Mouse (Mus musculus) naive thymus-derived CD4-positive, alpha-beta T cell, adult 2 months (primary cell): ENCODE measurements around the gene Qrfp.

Experiments
- DNase-seq: peaks from one replicate; pipeline ENCODE4 v3.0.0-alpha.2; 2011; ENCODE audit warnings: low read depth

Qrfp gene

DNA sequence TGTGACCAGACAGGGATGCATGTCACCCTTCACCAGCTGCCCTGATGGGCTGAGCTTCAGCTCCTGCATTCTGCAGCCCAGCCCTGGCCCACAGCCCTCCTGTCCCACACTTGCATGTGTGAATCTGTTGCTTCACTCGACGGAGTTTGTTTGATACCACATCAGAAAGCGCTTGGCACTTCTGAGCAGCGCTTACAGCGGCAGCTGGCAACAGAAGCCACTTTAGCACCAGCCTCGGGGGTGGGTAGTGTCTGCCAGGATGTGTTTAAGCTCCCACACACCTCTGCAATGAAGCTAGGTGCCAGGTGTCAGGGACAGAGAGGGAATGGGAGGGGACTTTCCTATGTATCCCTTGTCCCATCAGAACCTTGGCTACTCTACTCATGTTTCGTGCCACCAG, 4.3 kb upstream of the Qrfp start:
- peak; percentile 81 for DNase-seq

DNA sequence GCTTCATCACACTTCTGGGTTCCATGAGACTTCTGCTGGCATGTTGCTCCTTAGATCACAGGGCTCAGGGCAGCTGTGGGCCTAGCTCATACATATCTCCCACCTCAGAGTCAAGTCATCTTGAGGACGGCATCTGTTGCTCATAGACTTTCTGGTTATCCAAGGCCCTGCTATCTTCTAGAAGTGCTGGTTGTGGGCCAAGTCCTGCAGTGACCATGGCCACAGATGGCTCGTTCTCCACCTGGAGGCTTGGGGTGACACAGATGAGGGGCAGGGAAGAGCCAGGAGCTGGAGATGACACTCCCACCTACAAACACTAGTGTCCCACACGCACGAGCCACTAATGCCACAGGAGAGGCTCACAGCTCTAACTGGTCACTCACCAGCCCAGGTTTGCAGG, 3.3 kb upstream of the Qrfp start:
- no peak for DNase-seq

DNA sequence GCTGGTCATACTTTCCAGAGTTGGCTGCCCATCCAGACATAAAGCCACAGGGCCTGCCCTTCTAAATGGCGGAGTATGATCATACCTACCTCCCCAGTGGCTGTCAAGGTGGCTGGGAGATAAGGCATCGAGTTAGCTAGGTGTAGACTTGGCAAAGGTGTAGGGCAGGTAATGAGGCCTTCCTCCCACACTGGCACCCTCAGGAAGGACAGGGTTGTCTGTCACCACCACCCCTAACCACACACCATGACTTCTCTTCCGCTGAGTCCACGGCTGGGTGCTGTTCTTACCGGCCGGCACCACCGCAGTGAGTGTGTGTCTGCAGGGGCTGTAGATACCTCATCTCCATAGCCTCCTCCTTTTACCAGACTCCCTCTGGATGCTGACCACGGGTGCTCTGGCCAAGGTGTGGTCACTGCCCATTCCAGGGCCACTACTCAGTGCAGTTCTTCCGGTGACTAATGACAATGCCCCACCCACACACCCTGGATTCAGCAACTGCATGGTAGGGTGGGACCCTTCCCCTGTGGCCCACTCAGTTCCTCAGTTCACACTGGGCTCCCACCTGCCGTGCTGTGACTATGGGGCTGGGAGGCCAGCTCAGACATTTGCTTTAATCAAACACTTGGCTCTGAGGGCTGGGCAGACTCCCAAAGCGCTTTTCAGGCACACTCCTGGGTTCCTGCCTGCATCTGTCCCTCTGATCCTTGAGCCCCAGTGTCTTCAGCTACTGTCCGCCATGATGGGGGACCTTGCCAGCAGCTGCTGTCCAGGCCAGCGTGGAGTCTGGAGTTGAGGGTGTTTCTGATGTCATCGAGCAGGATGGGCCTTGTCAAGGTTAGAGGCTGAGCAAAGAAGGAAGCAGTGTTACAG, 942 bp upstream of the Qrfp start:
- peak; percentile 57 for DNase-seq

DNA sequence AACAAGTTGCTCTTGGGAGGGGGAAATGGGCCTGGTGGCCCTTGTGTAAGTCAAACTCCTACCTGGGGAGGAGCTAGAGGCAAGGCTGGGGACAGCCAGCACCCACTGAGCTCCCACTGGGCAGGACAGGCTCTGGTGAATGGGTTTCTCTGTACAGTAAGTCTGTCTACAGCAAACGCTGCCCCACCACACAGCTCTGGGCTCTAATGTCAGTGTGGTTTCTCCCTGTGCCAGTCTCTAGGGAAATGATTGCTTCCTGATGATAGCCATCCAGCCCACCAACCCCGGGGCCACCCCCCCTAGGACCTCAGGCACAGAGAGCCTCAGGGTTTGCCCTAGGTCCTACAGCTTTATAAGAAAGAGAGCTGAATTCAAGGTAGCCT, 1.0 kb downstream of the Qrfp start:
- peak; percentile 28 for DNase-seq

DNA sequence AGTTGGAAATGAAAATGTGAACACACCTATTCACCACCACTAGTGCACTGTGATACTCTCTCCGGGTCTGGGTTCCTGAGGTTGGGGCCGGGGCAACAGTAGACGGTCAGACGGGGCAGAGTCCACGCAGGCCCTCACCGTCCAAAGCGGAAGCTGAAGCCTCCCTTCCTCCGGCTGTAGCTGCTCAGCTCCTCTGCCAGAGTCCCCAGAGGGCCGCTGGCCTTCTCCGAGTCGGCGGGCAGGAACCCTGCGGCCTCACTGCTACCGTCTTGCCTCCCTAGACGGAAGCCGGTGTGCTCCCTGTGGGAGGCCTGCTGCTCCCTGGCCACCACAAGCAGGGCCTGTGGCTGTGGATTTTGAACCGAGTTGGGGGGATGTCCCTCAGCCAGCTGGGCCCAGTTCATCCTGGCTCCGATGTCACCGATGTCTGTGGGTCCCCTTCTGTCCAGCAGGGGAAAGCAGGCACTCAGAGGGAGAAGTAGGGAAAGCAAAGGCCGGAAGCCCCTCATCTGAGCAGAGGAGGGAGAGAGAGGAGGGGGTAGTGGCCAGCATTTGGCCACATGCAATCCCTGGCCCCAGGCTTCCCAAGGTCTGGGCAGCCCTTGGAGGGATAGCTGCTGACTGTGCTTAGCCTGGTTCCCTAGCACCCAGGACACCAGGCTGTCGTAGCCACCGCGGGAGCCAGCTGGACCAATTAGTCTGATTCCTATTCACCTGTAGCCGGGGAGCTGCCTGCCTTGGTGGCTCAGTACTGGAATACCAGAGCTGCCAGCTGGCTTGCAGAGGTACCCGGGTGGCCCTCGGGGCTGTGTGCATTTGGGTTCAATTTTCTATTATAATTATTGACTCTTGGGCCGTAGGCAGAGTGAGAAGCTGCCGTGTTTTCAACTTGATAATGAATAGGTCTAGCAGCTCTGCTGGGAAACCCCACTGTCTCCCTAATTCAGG, 1.7 kb downstream of the Qrfp start:
- DNase-seq: no peak

DNA sequence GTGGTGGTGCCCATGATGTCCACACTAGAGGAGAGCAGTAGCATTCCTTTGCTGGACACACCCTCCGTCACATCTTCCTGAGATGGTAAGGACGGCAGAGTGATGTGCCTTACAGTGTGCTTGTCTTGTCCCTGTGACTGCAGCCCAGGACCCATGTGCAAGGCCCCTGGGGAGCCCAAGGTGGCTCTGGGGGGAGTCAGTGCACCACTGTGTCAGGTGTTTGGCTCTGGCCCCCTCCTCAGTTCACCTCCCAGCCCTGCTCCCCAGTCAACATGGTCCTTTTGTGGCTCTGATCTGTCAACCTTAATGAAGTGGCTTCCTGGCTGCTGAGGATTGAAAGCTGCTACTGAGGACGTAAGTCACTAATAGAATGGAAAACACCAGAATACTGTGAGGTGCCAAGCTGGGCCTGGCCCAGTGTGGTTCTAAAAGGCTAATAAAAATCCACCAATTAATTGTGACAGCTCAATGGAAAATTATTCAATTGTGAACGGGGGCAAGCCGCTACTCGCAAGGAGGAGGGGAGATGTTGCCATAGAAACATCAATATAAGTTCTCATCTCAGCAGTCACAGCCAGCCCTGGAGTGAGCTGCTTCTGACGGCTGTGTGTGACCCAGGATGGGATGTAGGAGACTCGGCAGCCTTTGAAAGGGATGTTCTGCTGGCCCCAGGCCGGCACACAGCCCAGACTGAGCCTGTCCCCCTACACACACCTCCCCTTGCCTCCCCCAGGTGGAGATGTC, 3.6 kb downstream of the Qrfp start:
- no peak for DNase-seq

DNA sequence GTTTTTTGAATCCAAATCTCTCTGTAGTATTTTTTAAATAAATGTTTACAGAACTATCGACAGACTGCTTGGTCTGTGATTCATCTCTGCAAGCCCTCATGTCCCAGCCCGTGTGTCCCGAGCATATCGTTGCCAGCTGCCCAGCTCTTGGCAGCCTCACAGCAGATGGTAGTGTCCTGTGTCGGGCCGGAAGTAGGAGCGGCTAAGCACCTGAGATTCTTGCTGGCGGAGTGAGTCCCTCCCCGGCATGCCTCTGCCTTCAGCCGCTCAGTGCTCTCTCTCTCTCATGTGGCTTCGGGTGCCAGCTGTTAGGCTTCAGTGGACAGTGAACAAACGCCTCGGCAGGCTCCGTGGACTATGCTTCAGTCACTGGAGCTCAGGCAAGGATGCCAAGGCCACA, 6.9 kb downstream of the Qrfp start:
- no peak for DNase-seq

DNA sequence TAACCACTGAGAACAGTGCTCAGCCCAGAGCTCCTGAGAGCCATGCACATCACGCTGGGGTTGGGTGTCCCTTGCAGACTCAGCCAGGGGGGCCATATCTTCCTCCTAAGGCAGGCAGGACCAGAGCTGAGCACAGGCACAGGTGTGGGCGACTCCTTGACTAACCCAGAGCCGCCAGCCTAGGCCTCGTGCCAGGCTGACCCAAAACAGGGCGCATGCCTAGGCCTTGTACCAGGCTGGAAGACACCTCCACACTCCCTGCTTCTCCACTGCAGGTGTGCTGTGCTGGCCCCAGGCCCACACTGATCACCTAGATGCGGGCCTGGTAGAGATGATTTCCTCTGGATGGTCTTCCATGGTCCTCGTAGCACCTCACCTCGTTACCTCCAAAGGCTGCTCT, 7.6 kb downstream of the Qrfp start:
- DNase-seq: no peak

DNA sequence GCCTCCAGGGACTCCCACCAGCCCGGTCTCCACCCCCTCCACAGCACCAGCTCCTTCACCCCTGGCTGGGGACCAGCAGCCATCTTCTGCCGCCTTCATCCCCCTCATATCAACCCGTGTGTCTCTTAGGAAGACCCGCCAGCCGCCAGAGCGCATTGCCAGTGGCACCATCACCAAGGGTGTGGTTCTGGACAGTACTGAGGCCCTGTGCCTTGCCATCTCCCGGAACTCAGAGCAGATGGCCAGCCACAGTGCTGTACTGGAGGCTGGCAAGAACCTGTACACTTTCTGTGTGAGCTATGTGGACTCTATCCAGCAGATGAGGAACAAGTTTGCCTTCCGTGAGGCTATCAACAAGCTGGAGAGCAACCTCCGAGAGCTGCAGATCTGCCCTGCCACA, 9.0 kb downstream of the Qrfp start:
- DNase-seq: no peak

DNA sequence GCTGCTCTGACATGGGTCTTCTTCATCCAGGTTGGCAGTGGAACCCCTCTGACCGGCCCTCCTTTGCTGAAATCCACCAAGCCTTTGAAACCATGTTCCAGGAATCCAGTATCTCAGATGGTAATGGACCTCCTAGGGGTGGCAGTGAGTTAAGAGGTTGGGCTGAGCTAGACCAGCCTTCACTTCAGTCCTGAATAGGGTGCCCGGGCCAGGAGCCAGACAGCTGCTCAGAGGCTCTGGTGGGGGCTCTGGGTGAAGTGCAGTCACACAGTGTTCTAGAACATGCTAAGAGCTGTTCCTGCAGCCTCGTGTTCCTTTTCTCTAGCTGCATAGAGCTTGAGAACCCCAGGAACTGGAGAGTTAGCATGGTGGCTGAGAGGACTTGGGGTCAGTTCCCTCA, 13.4 kb downstream of the Qrfp start:
- no peak for DNase-seq

DNA sequence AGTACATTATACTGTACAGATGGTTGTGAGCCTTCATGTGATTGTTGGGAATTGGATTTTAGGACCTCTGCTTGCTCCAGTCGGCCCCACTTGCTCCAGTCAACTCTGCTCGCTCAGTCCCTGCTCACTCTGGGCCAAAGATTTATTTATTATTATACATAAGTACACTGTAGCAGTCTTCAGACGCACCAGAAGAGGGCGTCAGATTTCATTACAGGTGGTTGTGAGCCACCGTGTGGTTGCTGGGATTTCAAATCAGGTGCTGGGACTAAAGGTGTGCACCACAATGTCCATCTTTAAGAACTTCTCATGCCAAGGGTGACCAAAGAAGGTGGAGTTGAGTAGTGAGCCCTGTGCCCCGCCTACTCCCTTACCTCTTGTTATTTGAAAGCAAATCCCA, 17.8 kb downstream of the Qrfp start:
- DNase-seq: no peak

DNA sequence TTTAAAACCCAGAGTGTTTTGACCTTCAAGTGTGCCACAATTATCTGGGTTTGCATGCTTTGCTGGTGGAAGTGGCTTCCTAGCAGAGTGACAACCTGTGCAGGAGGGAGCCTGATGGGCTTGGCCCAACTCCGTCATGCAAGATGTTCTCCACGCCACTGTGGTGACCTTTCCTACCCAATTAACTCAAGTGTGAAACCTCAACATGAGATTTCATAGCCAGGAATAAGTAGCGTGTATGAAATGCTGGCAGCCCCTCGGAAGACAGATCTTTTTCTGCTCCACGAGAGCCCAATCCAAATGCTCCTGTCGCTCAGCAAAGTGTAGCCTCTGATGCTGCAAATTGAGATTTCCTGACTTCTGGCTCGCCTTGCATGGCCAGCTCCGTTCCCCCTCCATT, 19.1 kb downstream of the Qrfp start:
- DNase-seq: no peak

DNA sequence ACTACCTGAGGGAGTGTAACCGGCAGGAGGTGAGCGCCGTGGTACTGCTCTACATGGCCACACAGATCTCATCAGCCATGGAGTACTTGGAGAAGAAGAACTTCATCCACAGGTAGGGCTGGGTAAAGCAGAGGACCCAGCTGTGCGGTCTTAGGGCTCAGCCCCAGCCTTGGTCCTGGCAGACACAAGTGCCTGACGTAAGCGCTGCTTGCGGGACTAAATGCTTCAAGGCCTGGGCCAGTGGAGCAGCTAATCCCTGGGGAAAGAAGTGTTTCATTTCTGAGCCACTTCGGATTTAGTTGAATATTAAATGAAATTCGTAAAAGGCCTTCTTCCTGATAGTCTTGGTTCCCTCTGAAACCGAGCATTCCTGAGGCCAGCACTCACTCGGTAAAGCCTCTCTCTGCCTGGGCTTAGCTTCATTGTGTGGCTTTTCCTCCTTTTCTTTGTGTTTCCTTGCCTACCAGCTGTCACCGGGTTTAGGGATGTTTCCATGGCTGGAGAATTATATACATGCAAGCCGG, 19.6 kb downstream of the Qrfp start:
- DNase-seq: no peak

DNA sequence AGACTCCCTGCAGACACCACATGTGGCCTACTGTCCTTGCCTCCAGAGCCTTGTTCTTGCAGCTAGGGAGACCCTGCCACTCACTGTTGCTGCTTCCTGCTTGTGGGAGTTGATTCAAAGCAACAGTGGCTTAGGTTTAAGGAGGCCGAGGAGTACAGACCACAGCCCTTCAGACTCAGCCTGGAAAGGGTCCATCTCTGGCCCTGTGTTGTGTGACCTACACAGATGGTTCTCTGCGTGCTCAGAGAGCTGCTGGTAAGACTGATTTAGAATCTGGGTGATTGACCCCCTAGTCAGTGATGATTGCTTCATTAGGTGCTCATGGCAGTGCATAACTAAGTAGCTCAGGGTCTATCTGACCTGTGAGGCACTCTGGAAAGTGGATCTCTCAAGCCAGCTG, 21.2 kb downstream of the Qrfp start:
- no peak for DNase-seq

DNA sequence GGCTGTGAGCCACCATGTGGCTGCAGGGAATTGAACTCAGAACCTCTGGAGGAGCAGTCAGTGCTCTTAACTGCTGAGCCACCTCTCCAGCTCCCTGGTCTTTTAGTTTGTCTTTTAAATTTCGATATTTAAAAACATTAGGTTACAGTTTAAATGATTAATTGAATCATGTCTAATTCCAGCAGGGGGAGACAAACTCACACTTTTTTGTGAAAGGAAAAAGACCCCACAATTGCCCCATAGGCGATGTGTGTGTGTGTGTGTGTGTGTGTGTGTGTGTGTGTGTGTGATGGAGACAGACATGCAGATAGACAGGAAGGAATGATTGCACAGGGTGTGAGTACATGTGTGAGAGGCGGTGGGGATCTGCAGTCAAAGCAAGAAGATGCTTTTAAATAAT, 22.2 kb downstream of the Qrfp start:
- no peak for DNase-seq

DNA sequence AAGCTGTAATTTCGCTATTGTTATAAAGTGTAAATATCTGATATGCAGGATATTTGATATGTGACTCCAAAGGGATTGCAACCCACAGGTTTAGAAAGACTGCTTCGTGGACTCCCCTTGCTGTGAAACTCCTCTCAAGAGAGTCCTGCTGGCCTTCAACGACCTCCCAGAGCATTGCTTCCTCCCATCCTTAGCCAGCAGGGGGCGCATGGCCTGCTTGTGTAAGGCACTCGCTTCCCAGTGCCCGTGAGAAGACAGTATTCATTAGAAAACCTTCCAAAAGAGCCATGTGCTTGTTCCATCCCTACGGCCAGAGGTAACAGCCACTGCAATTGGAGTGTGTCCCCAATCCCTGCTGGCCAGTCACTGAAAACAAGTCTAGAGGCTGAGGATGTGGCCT, 23.4 kb downstream of the Qrfp start:
- DNase-seq: peak; percentile 86

DNA sequence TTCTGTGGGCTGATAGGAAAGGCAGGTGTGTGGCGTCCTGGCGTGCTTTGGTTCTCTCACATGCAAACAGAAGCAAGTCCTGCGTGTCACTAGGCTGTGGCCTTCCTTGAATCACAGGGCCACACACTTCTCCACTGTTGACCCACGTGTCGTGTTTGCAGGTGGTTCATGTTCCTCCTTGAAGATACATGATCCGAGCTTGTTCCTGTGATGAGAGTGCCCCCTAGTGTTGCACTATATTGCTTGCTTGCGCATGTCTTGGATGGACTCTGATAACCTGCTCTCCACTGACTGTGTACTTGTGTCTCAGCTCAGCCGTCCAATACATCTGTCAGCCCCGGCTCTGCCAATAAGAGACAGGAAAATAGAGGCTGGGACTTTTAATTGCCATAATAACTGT, 25.3 kb downstream of the Qrfp start:
- DNase-seq: peak; percentile 90

DNA sequence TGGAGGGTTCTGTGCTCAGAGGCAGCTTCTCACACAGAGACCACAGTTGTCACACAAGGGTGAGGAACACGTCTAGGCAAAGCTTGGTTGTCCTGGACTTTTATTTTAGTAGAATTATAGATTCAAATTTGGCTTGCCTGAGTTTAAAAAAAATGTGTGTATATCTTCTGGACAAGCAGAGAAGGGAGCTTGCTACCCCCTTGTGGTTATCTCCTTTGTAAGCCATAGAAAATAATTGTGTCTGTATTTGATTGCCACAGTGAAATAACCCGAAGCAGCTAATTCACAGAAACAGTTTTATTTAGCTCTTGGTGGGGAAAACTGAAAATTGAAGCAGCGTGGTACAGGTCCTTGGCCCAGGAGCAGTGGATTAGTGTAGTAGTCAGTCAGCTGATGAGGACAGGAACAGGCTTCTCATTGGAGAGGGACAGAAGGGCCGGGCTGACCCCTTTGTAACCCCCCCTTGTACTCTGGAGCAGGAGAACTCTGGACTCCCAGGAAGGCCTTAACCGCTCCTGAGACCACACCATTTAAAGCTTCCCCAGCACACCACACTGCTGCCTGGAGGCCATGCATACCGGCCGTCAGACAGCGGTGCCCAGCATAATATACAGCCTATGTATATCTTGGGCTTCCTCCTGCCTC, 27.3 kb downstream of the Qrfp start:
- no peak for DNase-seq

DNA sequence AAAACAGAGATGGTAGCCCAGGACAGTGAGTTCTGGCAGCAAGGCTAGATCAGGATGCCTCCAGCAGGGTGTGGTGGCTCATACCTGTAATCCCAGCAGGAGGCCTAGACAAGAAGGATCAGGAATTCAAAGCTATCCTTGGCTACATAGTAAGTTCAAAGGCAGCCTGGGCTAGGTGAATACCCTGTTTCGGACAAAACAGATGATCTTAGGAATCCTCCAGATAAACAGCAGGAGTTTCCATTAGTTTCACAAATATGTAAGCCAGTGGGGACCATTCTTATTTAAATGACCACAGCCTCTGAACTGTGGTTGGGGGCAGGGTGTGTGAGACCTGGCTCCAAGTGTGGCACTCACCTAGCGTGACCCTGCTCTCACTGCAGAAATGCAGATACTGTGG, 31.1 kb downstream of the Qrfp start:
- no peak for DNase-seq

DNA sequence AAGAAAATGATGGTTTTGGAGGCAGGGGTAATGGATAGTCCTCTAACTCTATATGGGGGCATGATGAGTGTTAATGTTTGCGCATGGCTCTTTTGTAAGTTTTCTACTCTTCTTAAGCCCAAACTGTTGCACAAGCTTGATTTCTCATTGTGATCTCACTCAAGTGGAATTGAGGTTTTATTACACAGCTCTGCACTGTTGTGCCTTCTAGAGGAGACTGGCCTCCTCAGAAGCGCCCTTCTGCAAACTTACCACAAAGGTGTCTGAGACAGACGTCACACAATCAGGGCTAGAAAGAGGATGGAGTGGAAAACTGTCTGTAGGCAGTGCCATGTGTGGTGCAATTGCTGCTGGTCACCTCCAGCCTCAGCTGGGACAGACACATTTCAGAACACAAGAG, 33.9 kb downstream of the Qrfp start:
- no peak for DNase-seq

DNA sequence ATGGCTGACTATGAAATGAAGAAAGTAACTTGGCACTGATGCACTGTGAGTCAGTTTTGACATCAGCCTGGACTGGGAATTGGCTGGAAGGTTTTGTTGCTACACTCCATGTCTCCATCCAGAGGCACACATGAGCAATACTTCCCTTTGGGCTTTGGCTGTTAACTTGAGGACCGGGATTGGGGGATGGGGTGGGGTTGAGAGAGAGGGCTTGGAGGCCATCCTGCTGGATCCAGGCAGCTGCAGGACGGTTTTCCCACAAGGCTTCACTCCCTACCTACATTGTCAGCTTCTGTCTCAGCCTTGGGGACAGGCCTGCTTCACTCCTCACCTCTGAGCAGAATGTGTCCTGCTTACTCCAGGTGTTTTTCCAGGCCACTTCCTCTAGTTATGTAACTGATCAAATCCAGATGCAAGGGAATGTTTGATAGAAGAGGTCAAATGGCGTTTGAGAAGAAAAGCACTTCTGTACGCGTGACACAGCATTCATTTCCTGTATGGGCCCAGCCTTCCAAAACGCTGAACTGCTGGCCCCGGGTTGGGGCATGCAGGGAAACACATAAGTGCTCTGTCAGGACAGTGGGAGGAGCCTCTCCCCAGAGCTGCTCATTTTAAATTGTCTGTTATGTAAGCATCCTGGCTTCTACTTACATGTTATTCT, 39.5 kb downstream of the Qrfp start:
- peak; percentile 60 for DNase-seq
